Mouse (Mus musculus): ENCODE data around the gene Bysl.
A peak's percentile ranks its signal among the peaks of the same experiment; 100 is the strongest.
"Not testable (repeated sequence)": the region's sequence is repeated elsewhere in the genome, so short reads cannot be mapped to it uniquely, and the experiment has no call there.

Gene Bysl

DNA sequence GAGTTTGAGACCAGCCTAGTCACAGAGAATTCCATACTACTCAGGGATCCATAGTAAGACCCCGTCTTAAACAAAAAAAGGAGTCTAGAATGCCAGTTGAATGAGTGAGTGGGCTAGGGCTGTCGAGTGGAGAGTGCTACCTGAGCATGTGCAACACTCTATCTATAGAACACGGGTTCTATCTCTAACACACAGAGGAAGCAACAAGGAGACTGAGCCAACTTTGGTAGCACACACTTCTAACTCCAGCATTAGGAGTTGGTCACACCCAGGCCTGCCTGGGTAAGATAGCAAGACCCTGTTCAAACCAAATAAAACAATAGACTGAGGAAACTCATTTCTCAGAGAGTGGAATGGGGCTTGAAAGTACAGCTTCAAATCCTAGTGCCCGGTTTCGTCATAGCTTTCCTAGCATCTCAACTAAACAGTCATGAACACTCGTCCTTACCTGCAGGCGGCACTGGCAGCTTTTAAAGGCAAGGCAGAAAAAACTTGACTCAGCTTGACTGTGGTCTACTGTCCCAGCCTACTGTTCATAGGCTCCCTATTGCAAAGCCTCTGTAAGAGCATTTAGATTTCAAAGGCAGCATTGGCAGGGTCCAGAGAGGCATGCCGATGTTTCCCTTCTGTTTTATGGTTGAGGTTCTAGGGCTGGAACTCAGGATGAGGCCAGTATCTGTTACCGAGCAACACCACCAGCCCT lies 6.5 kb upstream of the Bysl start:
- no peak for DNase-seq

DNA sequence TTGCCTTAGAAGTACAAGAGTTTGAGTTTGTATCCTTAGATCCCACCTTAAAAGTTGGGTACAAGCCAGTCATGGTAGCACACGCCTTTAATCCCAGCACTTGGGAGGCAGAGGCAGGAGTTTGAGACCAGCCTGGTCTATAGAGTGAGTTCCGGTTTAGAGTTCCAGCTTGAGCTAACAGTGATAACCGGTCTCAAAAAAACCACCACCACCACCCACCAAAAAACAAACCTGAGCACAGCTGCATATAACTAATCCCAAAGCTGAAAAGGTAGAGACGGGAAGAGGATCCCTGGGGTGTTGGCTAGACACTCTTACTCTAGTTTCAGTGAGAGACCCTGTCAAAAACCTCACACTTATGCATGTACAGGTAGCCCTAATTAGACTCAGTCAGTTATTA lies 5.4 kb upstream of the Bysl start:
- DNase-seq = no peak

DNA sequence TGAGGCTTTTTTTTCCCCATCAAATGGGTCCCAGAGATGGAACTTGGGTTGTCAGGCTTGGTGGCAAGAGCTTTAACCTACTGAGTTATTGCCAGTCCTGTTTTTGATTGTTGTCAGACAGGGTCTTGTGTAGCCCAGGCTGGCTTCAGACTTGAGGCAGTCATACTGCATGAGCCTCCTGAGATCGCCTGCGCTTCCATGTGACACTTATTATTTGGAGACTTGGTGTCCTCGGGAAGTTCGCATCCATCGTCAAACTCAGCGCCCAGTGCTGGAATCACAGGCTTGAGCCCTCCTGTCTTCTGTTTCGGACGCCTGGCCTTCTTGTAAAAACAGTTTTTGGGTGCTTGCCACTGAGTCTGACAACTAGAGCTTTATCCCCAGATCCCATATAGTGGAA lies 4.8 kb upstream of the Bysl start:
- DNase-seq = no peak

DNA sequence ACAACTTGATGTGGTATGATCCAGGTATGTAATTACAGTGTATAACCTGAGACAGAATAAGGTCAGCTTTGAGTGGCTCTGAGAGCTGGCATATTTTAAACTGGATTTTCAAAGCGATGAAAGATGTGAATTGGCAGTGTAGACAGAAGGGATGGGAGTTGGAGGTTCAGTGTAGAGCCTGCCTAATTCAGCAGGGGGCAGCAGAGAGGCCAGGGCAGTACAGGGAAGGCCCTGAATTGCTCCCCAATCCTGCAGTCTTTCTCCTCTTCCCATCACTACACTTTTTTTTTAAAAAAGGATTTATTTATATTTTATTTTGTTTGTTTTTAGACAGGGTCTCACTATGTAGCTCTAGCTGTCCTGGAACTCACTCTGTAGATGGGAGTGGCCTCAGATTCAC lies 2.7 kb upstream of the Bysl start:
- DNase-seq = peak; percentile 33 to 79

DNA sequence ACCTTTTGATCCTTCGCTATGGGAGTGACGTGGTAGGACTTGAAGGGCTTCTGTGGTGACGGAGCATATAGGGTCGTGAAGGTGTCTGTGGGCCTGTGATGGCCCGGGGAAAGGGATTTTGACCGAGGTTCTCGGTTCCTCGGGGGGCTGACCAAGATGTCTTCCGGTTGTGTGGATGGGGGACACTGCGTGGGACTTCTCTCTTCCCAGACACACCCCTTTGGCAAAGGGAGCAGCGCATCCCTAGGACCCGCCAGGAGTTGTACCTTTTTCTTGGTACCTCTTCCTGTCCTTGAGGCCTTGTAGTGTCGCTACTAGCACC lies 330 bp upstream of the Bysl start:
- DNase-seq = no peak

DNA sequence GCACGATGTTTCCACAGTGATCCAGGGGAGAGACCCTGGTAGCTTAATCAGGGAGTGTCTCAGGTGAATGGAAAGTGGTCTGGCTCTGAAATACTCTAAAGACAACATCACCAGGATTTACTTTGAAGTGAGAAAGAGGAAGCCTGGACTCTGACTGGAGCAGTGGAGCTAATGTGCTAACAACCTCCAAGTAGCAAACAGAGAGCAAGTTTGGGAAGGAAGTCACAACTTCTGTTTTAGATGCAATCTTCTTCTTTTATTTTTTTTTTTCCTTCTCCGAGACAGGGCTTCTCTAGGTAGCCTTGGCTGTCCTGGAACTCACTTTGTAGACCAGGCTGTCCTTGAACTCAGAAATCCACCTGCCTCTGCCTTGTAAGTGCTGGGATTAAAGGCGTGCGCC lies 2.1 kb downstream of the Bysl start:
- no peak for DNase-seq

DNA sequence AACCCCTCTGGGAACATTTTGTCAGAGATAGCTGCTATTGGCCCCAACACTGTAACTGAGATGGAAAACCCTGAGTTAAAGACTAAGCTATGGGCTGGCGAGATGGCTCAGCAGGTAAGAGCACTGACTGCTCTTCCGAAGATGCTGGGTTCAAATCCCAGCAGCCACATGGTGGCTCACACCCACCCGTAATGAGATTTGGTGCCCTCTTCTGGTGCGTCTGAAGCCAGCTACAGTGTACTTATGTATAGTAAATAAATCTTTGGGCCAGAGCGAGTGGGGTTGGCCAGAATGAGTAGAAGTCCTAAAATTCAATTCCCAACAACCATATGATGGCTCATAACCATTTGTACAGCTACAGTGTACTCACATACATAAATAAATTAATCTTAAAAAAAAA lies 5.1 kb downstream of the Bysl start:
- peak in 1 of 2 experiments; percentile 67 for DNase-seq

DNA sequence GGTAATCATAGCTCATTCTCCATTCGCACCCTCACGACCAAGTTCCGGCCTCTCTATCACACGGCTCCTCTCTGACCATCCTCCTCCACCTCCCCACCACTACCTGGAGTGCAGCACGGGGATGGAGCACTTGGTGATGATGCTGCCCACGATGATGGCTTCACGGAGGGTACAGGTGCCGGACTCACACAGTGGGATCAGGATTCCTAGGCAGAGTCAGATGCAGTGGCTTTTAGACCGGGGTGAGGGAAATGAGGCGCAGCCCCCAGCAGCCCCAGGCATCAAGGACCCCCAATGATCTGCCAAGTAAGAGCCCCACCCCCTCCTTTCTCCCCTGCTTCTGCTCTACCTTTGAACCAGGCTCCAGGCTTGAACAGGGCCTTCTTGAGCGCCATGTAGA lies 9.0 kb downstream of the Bysl start:
- no peak for DNase-seq

DNA sequence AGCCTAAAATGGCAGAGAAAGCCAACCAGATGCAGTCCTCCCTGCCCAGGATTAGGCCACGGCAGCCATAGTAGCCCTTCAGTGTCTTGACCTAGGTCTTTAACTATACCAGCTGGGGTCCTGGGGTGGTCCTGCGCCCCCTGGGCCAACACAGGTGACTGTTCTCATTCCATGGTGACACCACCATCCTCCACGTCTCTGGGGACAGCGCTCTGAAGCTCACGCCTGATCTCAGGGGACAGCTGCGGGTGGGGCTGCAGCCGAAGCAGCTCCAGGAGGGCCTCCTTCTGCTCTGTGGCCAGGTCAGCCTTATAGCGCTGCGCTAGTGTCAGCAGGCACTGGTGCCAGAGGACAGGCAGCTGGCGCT lies 9.9 kb downstream of the Bysl start:
- DNase-seq = no peak

DNA sequence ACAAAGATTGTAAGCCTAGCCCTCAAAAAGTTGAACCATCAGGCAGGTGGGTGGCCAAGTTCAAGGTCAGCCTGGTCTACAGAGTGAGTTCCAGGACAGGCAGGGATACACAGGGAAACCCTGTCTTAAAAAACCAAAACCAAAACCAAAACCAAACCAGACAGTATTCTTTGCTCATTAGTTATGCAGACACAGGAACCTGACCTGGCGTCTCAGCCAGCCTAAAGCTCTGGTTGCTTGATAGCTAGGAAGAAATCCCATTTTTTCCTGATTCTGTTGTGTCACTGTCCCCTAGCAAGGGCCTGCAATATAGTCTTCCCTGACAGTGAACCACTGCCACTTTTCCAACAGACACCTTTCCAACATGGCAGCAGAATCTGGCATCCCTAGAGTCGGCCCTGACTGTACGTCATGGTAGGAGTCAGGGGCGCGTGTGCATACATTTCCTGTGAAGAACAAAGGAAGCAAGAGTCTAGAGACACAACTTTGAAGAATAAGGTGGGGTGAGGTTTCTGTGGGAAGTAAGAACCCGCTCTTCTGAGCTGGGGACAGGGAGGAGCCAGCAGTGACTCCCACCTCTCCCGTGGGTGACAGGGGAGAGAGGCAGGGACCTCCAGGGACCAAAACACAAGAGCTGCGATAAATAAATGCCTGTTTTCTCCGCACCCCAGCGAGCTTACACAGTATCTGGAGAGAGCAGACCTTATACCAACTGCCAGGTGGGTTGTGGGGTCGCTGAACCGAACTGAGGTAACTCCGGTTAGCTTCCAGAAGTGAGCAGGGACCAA lies 10.5 kb downstream of the Bysl start:
- no peak for DNase-seq

DNA sequence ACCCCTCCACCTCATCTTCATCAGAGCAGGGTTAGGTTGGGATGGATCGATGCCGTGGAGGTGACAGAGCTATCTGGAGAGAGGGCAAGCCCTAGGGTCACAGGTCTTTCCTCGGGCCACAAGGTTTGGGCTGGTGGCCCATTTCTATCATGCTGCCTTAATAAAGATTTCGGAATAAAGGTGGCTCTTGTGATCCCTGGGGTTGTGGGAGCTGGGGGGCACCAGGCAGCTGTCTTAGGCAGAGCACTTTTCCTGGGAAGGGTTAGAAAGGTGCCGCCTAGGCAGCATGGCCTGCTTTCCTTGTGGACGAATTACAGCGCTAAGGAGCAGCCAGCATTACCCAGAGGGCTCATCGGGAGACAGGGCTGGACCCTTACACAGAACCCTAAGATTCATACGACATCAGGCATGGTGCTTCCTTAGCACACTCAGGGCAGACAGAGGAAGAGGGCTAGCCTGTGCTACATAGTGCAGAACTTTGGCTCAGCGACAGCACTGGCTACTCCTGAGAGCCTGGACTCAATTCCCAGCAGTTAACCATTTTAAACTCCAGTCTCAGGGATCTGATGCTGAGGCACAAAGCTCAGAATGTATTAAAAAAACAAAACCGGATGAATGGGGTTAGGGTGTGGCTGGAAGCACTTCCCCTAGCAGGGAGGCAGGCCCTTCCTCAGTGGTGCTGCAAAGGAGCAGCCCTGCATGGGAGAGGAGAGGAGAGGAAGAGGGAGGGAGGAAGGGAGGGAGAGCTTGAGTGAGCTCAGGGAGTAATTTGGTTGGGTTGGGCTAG lies 11.6 kb downstream of the Bysl start:
- peak; percentile 36 to 42 for DNase-seq

DNA sequence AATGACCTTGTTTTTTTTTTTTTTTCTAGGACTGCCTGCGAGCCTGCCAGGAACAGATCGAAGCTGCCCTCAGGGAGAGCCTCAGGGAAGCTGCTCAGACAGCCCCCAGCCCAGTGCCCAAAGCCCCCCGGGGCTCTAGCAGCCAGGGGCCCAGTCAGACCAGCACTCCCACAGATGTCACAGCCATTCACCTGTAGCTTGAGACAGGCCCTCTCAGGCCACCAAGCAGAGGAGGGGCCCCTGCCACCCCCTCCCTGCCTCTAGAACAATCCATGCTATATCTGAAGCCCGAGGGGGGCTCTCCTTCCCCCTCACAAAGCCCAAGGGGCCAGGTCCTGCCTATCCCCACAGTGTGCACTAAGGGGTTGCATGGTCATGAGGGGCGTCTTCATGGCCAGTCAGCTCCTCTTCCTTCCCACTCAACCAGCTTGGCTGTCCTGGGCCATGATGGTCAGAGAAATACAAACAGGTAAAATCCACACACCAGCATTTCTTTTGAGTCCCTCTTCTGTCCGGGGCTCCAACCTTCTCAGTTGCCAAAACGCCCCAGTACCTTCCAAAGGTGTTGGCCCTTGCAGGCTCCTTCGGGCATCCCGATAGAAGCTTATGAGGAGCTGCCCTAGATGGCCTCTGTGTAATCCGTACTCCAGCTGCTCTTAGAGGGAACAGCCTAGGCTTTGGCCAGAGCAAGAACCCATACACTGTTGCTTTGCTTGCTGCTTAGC lies 12.6 kb downstream of the Bysl start:
- DNase-seq = not testable (repeated sequence)

DNA sequence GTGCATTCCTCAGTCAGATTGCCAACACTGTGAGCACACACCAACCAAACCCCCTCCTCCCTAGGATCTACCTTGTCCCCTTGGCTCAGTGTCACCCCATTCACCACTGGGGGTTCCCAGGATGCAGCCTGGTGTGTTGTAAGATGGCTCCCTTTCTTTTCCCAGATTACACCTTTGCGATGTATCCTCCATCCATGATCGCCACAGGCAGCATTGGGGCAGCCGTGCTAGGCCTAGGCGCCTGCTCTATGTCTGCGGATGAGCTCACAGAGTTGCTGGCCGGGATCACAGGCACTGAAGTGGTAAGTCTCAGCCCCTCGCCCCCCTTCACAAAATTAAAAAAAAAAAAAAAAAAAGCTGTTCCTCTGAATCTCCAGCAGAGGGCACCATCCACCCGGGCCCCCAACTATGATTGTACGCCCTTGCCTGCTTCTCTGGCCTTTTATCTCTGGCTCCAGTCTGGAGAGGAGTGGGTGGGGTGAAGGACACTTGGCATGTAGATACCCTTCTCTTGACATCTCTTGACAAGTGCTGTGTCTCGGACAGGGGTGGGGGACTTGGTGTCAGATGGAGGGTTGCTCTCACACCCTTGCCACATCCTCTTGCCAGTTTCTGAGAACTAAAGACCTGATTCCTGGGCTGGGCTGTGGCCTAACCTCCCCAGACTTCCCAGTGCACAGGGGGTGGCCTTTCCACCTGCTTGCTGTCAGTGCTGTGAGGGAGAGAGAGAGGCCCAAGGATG lies 13.3 kb downstream of the Bysl start:
- DNase-seq = peak in 1 of 2 experiments; percentile 40

DNA sequence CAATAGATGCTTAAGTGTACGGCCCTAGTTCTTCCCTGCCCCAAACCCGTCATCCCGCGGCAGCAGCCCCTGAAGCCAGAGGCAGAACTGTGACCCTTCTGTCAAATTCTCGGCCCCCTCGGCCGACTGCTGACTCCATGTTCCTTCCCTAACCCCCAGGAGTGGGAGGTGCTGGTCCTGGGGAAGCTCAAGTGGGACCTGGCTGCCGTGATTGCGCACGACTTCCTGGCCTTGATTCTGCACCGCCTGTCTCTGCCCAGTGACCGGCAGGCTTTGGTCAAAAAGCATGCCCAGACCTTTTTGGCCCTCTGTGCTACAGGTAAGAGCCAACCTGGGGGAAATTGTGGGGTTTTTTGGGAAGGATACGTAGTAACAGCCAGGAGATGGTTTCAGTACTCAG lies 14.0 kb downstream of the Bysl start:
- no peak for DNase-seq

DNA sequence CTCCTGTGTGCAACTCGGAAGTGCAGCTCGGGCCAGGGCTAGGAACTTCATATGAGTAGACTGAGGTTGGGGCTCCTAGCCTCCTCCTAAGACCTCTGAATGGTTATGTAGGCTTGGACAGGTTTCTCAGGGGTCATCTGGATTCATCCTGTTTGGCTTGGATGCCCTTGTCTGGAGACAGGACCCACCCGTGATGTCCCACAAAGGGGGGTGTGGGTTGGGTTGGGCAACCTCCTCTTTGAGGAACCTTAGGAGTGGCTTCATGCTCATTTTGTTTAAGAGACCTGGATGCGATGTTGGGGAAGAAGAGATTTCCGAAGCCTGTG lies 14.5 kb downstream of the Bysl start:
- DNase-seq = no peak

DNA sequence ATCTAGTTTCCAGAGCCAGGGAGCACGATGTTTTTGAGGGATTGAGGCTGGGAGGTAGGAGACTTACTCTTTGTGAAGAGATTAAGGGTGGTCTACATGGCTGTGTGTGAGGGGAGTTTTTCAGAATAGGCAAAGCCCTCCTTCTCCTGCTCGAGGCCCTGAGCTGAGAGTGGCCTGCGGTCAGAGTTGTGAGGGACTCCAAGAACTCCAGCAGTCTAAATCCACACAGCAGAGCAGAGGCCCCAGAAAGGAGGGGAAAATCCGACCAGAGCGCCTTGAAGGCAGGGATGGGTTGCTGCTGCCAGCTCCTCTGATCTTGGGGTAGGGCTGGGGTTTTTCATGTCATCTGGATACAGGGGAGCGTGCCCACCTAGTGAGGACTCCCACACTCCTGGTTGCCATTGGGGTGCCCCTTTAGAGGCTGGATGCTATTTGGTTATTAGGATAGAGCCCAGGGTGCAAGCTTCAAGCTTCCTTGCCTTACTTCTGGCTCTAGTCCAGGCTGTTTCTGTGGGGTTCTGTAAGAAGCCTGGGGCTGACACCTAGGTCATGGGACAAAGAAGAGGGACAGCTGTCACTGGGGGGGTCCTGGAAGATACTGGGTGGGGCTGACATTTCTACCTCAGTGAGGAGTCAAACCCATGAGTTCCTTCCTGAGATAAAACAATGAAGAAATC lies 15.0 kb downstream of the Bysl start:
- no peak for DNase-seq

DNA sequence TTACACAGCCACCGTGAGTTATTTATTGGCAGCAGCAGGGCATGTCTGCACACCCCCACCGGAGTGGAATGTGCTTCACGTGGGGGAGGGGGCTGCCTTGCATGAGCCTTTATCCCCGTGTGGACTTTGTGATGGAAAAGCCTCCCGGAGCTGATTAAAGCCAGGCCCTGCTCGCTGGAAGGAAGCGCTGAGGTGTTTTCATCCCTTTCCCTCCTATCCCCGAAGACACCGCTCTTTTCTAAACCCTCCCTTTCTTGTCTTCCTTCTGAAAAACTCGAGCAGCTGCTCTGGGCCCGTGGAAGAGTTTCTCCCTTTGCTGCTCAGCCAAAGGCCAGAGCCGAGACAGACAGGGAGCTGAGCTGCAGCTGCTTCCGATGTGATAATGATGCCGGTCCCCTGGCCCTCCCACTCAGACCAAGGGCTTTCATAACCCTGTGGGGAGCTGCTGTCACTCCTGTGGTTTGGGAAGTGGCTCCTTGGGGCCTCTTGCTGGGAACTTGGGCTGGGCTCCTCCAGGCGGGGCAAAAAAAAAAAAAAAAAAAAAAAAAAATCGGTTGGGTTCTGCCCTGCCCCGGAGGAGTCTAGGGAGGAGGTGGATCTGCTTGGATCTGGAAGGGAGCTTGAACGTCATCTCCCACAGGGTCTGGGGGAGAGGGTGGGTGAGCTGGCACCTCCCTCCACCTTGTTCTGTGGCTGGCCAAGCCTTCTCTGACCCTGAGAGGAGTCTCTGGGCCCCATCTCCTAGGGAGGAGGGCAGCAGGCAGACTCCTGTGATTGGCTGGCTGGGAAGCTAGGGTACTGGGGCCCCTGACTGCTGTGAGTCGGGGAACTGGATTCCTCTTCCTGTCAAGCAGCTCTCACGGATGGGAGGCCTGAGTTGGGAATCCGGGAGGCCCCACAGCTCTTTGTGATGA lies 15.8 kb downstream of the Bysl start:
- DNase-seq = peak; percentile 82 to 84

DNA sequence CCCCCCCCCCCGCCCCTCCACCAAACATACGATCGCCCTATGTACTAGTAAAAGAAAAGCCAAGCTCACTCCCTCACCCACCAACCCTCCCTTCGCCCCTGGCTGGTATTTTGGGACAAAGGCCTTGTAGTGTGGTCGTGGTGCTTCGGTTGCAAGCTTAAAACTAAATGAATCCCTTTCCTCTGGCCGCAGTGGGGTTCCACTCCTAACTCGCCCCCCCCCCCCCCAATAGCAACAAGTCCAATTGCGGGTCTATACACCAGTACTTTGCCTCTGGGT lies 16.4 kb downstream of the Bysl start:
- DNase-seq = no peak

DNA sequence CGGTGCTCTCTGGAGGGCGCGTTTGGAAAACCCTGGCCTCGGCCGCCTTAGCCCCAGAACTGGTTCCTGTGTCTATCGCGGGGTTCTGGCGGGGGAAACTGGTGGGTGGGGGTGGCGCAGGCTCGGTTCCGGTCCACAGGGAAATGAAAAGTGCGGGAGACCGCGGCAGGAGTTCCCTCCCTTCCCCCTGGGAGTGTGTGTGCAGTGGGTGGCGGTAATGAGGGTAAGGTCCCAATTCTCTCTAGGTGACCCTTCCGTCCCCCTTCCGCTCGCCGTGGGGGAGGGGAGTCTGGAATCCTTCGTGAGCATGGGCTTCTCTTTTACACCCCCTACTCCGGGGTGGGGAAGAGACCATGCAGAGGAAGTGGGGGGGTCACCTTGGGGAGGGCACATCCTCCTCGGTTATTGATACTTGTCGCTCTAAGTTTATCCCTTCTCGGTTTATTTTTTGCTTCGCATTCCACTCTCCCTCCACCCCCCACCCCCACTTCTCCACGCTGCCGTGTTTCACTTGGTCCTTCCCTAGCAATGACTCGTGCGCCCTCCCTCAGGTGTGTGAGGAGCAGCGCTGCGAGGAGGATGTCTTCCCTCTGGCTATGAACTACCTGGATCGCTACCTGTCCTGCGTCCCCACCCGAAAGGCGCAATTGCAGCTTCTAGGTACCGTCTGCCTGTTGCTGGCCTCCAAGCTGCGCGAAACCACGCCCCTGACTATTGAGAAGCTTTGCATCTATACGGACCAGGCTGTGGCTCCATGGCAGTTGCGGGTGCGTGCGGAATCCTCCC lies 16.9 kb downstream of the Bysl start:
- DNase-seq = peak; percentile 57 to 73

DNA sequence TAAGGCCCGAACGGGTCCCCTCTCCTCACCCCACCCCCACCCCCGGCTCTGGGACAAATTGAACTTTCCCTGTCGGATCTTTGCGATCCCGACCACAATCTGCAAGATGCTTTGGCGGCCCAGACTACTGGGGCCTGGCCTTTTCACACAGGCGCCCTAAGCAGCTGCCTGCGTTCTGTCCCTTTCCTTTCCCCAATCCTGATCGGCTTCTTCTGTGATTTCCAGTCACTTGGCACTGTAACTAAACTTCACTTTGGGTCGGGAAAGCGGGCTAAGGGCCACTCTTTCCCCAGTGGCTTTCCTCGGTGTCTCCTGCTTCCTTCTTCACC lies 17.5 kb downstream of the Bysl start:
- no peak for DNase-seq
